Mouse (Mus musculus) heart, embryonic 14.5 days (tissue): ENCODE measurements at regions not wholly inside any gene's neighbourhood (a gene's known extent, or its start where the extent isn't known, plus 50 kb on each side); places are given as distances from the start of the nearest gene placed in this dataset.

ENCODE experiments used
- ATAC-seq: fragments of 200-750 bp; cut with Nextera tagmentation; 2 replicates; pipeline ENCODE4 v1.8.0; 2017; ENCODE audit warnings: low read depth, moderate TSS enrichment; ENCODE audit not compliant: insufficient number of reproducible peaks, insufficient read depth, low FRiP score
- H3K27ac ChIP-seq, 2 experiments: fragments of 200-500 bp in 1 of 2; fragments of 300-500 bp in 1 of 2; sonication (generic) in 1 of 2; replicated peaks in 1 of 2; 2 replicates each; pipeline ENCODE4 v1.5.1; 2012 to 2014; ENCODE audit warnings: low read depth in 2 of 2, low read length in 2 of 2, control low read depth in 1 of 2, mild to moderate bottlenecking in 1 of 2, mixed read lengths in 1 of 2; ENCODE audit not compliant: control insufficient read depth in 1 of 2, insufficient read depth in 1 of 2
- H3K27me3 ChIP-seq: fragments of 300-500 bp; sonication (generic); 2 replicates; pipeline ENCODE4 v1.6.1; 2014; ENCODE audit warnings: mild to moderate bottlenecking, low read length, control low read depth; ENCODE audit not compliant: control insufficient read depth, insufficient read depth
- H3K36me3 ChIP-seq: fragments of 300-500 bp; sonication (generic); 2 replicates; pipeline ENCODE4 v1.6.1; 2014; ENCODE audit warnings: mild to moderate bottlenecking, control low read depth, low read length, mixed read lengths; ENCODE audit not compliant: control insufficient read depth, insufficient read depth
- H3K4me1 ChIP-seq, 2 experiments: fragments of 200-500 bp in 1 of 2; fragments of 300-500 bp in 1 of 2; sonication (generic) in 1 of 2; 2 replicates each; pipeline ENCODE4 v1.6.1; 2012 to 2014; ENCODE audit warnings: low read length in 2 of 2, control low read depth in 1 of 2, mixed read lengths in 1 of 2; ENCODE audit not compliant: control insufficient read depth in 2 of 2, insufficient read depth in 2 of 2
- H3K4me2 ChIP-seq: fragments of 300-500 bp; sonication (generic); 2 replicates; pipeline ENCODE4 v1.6.1; 2014; ENCODE audit warnings: mild to moderate bottlenecking, low read length
- H3K4me3 ChIP-seq, 2 experiments: fragments of 200-500 bp in 1 of 2; fragments of 300-500 bp in 1 of 2; sonication (generic) in 1 of 2; 2 replicates each; pipeline ENCODE4 v1.5.1; 2012 to 2014; ENCODE audit warnings: low read length in 2 of 2, mild to moderate bottlenecking in 2 of 2, control low read depth in 1 of 2, low read depth in 1 of 2, moderate library complexity in 1 of 2; ENCODE audit not compliant: control insufficient read depth in 1 of 2, insufficient read depth in 1 of 2
- H3K9ac ChIP-seq: fragments of 300-500 bp; sonication (generic); 2 replicates; pipeline ENCODE4 v1.6.1; 2014; ENCODE audit warnings: mild to moderate bottlenecking, low read length
- H3K9me3 ChIP-seq: fragments of 300-500 bp; sonication (generic); 2 replicates; pipeline ENCODE4 v1.6.1; 2016; ENCODE audit warnings: low read length, control low read depth; ENCODE audit not compliant: control insufficient read depth
- WGBS: fragments of 180-500 bp; shearing (Covaris S2); extraction: QIAGEN DNeasy Blood & Tissue Kit; methylation state at CpG from one replicate; pipeline ENCODE4 v1.1.7; 2014; 5-methylcytosine and 5-hydroxymethylcytosine counted together

- Histone ChIP-seq H3K9ac (no peak overlapping the region), H3K36me3 (no peaks in the 10 kb centered on the region), H3K9me3 (no peaks in the 10 kb centered on the region), H3K27ac (no peak overlapping the region), H3K4me2 (no peak overlapping the region), H3K27me3 (no peaks in the 10 kb centered on the region), H3K4me1 (no peaks in the 10 kb centered on the region), H3K4me3 (no peak overlapping the region)
- ATAC-seq = no peak
- 97% methylated on average over 1 of the region's 1 CpGs for WGBS
Measured at GRCm38 (mm10) chr12:32653096-32653495, 166.2 kb upstream of the Nampt start.

GRCm38 (mm10) chr12:32656194-32656593 lies 163.2 kb upstream of the Nampt start:
- H3K4me2 ChIP-seq = no peak overlapping the region
- ATAC-seq = no peak
- no peaks in the 10 kb centered on the region for H3K9me3 ChIP-seq
- H3K4me1 ChIP-seq = no peaks in the 10 kb centered on the region
- no peaks in the 10 kb centered on the region for H3K36me3 ChIP-seq
- WGBS = 16% methylated on average over 2 of the region's 2 CpGs
- H3K27me3 ChIP-seq = no peaks in the 10 kb centered on the region
- H3K27ac ChIP-seq = no peak overlapping the region
- no peak overlapping the region for H3K9ac ChIP-seq
- no peak overlapping the region for H3K4me3 ChIP-seq

- Histone ChIP-seq H3K36me3 (no peaks in the 10 kb centered on the region), H3K4me1 (peaks cover 0 to 4% of the 10 kb centered on the region in 2 experiments; a peak in 1 of 4 replicates), H3K4me3 (no peak overlapping the region), H3K9me3 (no peaks in the 10 kb centered on the region), H3K27ac (no peak overlapping the region), H3K4me2 (no peak overlapping the region), H3K9ac (no peak overlapping the region), H3K27me3 (no peaks in the 10 kb centered on the region)
- no peak for ATAC-seq
- 68% methylated on average over 8 of the region's 8 CpGs for WGBS
Measured at GRCm38 (mm10) chr12:32661782-32662413, 157.4 kb upstream of the Nampt start.

- 55% methylated on average over 1 of the region's 1 CpGs for WGBS
Measured at GRCm38 (mm10) chr12:32666040-32666439, 153.3 kb upstream of the Nampt start.

GRCm38 (mm10) chr12:32677908-32678307 lies 141.4 kb upstream of the Nampt start:
- no peaks in the 10 kb centered on the region for H3K27me3 ChIP-seq
- H3K4me2 ChIP-seq = no peak overlapping the region
- 69% methylated on average over 1 of the region's 1 CpGs for WGBS
- no peak overlapping the region for H3K9ac ChIP-seq
- no peaks in the 10 kb centered on the region for H3K9me3 ChIP-seq
- no peak overlapping the region for H3K27ac ChIP-seq
- H3K36me3 ChIP-seq = no peaks in the 10 kb centered on the region
- no peak overlapping the region for H3K4me3 ChIP-seq
- ATAC-seq = no peak
- H3K4me1 ChIP-seq = no peaks in the 10 kb centered on the region

More at GRCm38 (mm10) chr12:32666040-32666439, 153.3 kb upstream of the Nampt start:
- no peak for ATAC-seq
- peaks cover 0 to 4% of the 10 kb centered on the region in 2 experiments; a peak in 1 of 4 replicates for H3K4me1 ChIP-seq
- H3K27me3 ChIP-seq = no peaks in the 10 kb centered on the region
- no peak overlapping the region for H3K4me3 ChIP-seq
- no peak overlapping the region for H3K9ac ChIP-seq
- H3K4me2 ChIP-seq = no peak overlapping the region
- no peaks in the 10 kb centered on the region for H3K36me3 ChIP-seq
- H3K27ac ChIP-seq = no peak overlapping the region
- H3K9me3 ChIP-seq = no peaks in the 10 kb centered on the region

- H3K4me1 ChIP-seq = no peaks in the 10 kb centered on the region
- no peaks in the 10 kb centered on the region for H3K9me3 ChIP-seq
- no peak overlapping the region for H3K4me3 ChIP-seq
- no peak overlapping the region for H3K9ac ChIP-seq
- no peaks in the 10 kb centered on the region for H3K36me3 ChIP-seq
- no peak overlapping the region for H3K4me2 ChIP-seq
- 24% methylated on average over 1 of the region's 1 CpGs for WGBS
- no peak for ATAC-seq
- no peak overlapping the region for H3K27ac ChIP-seq
- H3K27me3 ChIP-seq = no peaks in the 10 kb centered on the region
Measured at GRCm38 (mm10) chr12:32678756-32679155, 140.6 kb upstream of the Nampt start.

GRCm38 (mm10) chr12:32681910-32682309 lies 137.4 kb upstream of the Nampt start:
- H3K9ac ChIP-seq = no peak overlapping the region
- no peaks in the 10 kb centered on the region for H3K36me3 ChIP-seq
- H3K4me1 ChIP-seq = no peaks in the 10 kb centered on the region
- no peak overlapping the region for H3K27ac ChIP-seq
- H3K4me2 ChIP-seq = no peak overlapping the region
- no peak overlapping the region for H3K4me3 ChIP-seq
- H3K9me3 ChIP-seq = no peaks in the 10 kb centered on the region
- 71% methylated on average over 3 of the region's 3 CpGs for WGBS
- no peaks in the 10 kb centered on the region for H3K27me3 ChIP-seq
- ATAC-seq = no peak

GRCm38 (mm10) chr12:32683375-32683774 lies 136.0 kb upstream of the Nampt start:
- Histone ChIP-seq H3K9ac (no peak overlapping the region), H3K27ac (no peak overlapping the region), H3K9me3 (no peaks in the 10 kb centered on the region), H3K4me2 (no peak overlapping the region), H3K36me3 (no peaks in the 10 kb centered on the region), H3K4me1 (no peaks in the 10 kb centered on the region), H3K4me3 (no peak overlapping the region), H3K27me3 (no peaks in the 10 kb centered on the region)
- WGBS = 80% methylated on average over 2 of the region's 2 CpGs
- no peak for ATAC-seq
